Mouse (Mus musculus) thymus, postnatal 36 days (tissue): ENCODE measurements around the gene Olfr1234.

ENCODE experiments used
- DNase-seq, 2 experiments: peaks; one replicate each; pipeline ENCODE4 v3.0.0; 2022; ENCODE audit warnings: mixed read lengths in 2 of 2

Olfr1234 gene

GRCm38 (mm10) chr2:89364765-89365164 lies at the start of gene Olfr1234:
Olfr1234 (minus strand) TSS chr2:89364865.
- DNase-seq, result no peak

- no peak for DNase-seq
Measured at GRCm38 (mm10) chr2:89409576-89409975, 44.9 kb upstream of the Olfr1234 start, which contains the start of gene Olfr1238. Olfr1238 (minus strand) TSS chr2:89409676.

GRCm38 (mm10) chr2:89400882-89401281 lies 36.2 kb upstream of the Olfr1234 start:
- DNase-seq, result no peak

GRCm38 (mm10) chr2:89342298-89342697 lies 22.4 kb downstream of the Olfr1234 start, which contains the start of gene Olfr1233:
Olfr1233 (minus strand) TSS chr2:89342398.
- DNase-seq, result no peak

GRCm38 (mm10) chr2:89329575-89329974 lies 35.1 kb downstream of the Olfr1234 start, which contains the start of gene Olfr1232:
Olfr1232 (minus strand) TSS chr2:89329675.
- no peak for DNase-seq
